12 mouse cellular contexts compared by ENCODE assay signal in genomic region chr14:121722774-121723173, GRCm38 (mm10).
DNase-seq lines count a peak whose midpoint lies in the region; ATAC-seq and TF ChIP-seq lines count a peak whose summit lies in the region.
"Had no signal": no experiment of that assay in that cellular context is flagged by ENCODE, and none has a peak within 500 bp of the region (broad histone marks: within the 10 kb centered on the region; RNA-seq: fewer than 3 reads in every experiment).

No protein-coding gene starts in this region.

- H3K4me1 ChIP-seq in forebrain, embryonic 13.5 days: peaks cover 10% of the 10 kb centered on the region
- H3K4me1 ChIP-seq in forebrain, embryonic 12.5 days: peaks cover 11% of the 10 kb centered on the region
- H3K4me1 ChIP-seq in midbrain, embryonic 15.5 days: peaks cover 7% of the 10 kb centered on the region

- H3K9me3 ChIP-seq in forebrain, embryonic 13.5 days (replicated peaks): no peaks in the 10 kb centered on the region
- no peaks in the 10 kb centered on the region for H3K9me3 ChIP-seq in forebrain, embryonic 12.5 days
- no peaks in the 10 kb centered on the region for H3K9me3 ChIP-seq in midbrain, embryonic 15.5 days

- WGBS in forebrain, embryonic 13.5 days: 16% methylated on average over 8 of the region's 8 CpGs
- WGBS in forebrain, embryonic 12.5 days: 15% methylated on average over 8 of the region's 8 CpGs
- 15% methylated on average over 8 of the region's 8 CpGs for WGBS in midbrain, embryonic 15.5 days

- H3K27me3 ChIP-seq in forebrain, embryonic 13.5 days: no peaks in the 10 kb centered on the region
- H3K27me3 ChIP-seq in forebrain, embryonic 12.5 days: no peaks in the 10 kb centered on the region
- no peaks in the 10 kb centered on the region for H3K27me3 ChIP-seq in midbrain, embryonic 15.5 days (replicated peaks)

- no peak overlapping the region for H3K9ac ChIP-seq in forebrain, embryonic 13.5 days
- no peak overlapping the region for H3K9ac ChIP-seq in forebrain, embryonic 12.5 days
- no peak overlapping the region for H3K9ac ChIP-seq in midbrain, embryonic 15.5 days

- intact Hi-C loops in left cerebral cortex, adult 2 months (cut with DNase I): no loop called here

- no peak for DNase-seq in left cerebral cortex, adult 2 months (ENCODE audit: extremely low spot score in 1 of 2, low spot score in 2 of 2)
- no peak for DNase-seq in left cerebral cortex, adult 11 months (ENCODE audit: low spot score)
- DNase-seq in brain, embryonic 14.5 days (ENCODE audit: low read depth): peak; percentile 49
- no peak for DNase-seq in layer of hippocampus, adult 2 months (ENCODE audit: low spot score in 2 of 2)
- DNase-seq in ovary, postnatal 10 days (ENCODE audit: low spot score): no peak
- DNase-seq: B cell, adult 2 months; kidney, adult 18-20 months; lung, postnatal 10 days had no signal

- H3K4me2 ChIP-seq in forebrain, embryonic 13.5 days: no peak overlapping the region
- no peak overlapping the region for H3K4me2 ChIP-seq in forebrain, embryonic 12.5 days
- no peak overlapping the region for H3K4me2 ChIP-seq in midbrain, embryonic 15.5 days

- H3K27ac ChIP-seq in forebrain, embryonic 13.5 days: no peak overlapping the region
- no peak overlapping the region for H3K27ac ChIP-seq in forebrain, embryonic 12.5 days
- H3K27ac ChIP-seq in left cerebral cortex, adult 2 months: peak overlapping the region; percentile 67; the same call in 1 of the 2 replicates
- H3K27ac ChIP-seq in midbrain, embryonic 15.5 days: no peak overlapping the region
- no peak overlapping the region for H3K27ac ChIP-seq in layer of hippocampus, adult 2 months

- H3K4me3 ChIP-seq in forebrain, embryonic 13.5 days: no peak overlapping the region
- H3K4me3 ChIP-seq in forebrain, embryonic 12.5 days (replicated peaks): no peak overlapping the region
- no peak overlapping the region for H3K4me3 ChIP-seq in left cerebral cortex, adult 2 months
- H3K4me3 ChIP-seq in midbrain, embryonic 15.5 days: no peak overlapping the region
- no peak overlapping the region for H3K4me3 ChIP-seq in layer of hippocampus, adult 2 months
- H3K4me3 ChIP-seq: myocyte had no signal

- peak; percentile 43; the same call in 1 of the 2 replicates for ATAC-seq in forebrain, embryonic 13.5 days
- ATAC-seq in forebrain, embryonic 12.5 days (ENCODE audit: low FRiP score): no peak
- ATAC-seq in midbrain, embryonic 15.5 days (replicated peaks): peak; percentile 34; the same call in 1 of the 2 replicates

- TF ChIP-seq CTCF in left cerebral cortex, adult 2 months (IDR thresholded peaks at IDR 0.05): no peak
- no peak for TF ChIP-seq CTCF in brain, embryonic 14.5 days (IDR thresholded peaks at IDR 0.05; ENCODE audit: borderline replicate concordance, extremely low read depth, insufficient read depth, insufficient read length)
- TF ChIP-seq CTCF in layer of hippocampus, adult 2 months (conservative IDR thresholded peaks at IDR 0.05): no peak

- H3K36me3 ChIP-seq in forebrain, embryonic 13.5 days (ENCODE audit: poor library complexity, severe bottlenecking): no peaks in the 10 kb centered on the region
- H3K36me3 ChIP-seq in forebrain, embryonic 12.5 days (replicated peaks): no peaks in the 10 kb centered on the region
- H3K36me3 ChIP-seq in midbrain, embryonic 15.5 days (replicated peaks): no peaks in the 10 kb centered on the region

- TF ChIP-seq POLR2A in brain, embryonic 14.5 days (IDR thresholded peaks at IDR 0.05; ENCODE audit: borderline replicate concordance, extremely low read depth, insufficient read depth, insufficient read length, poor library complexity, severe bottlenecking): no peak
